Mouse (Mus musculus) small intestine, adult 2 months (tissue): ENCODE measurements around the gene Slc1a5.

Source experiments
- CTCF ChIP-seq: fragments of 200-500 bp; IDR thresholded peaks from 2 replicates; pipeline ENCODE4 v1.5.1; 2012; ENCODE audit warnings: low read depth, mild to moderate bottlenecking, control low read depth, inconsistent platforms, low read length, moderate library complexity, mixed read lengths; ENCODE audit not compliant: insufficient replicate concordance, insufficient read length; ENCODE audit errors: extremely low read depth
- POLR2A ChIP-seq: fragments of 200-500 bp; IDR thresholded peaks from 2 replicates; pipeline ENCODE4 v1.6.1; 2012; ENCODE audit warnings: low read depth, mild to moderate bottlenecking, control low read depth, inconsistent platforms, low read length, moderate library complexity

- TF ChIP-seq CTCF (no peak), POLR2A (no peak)
These were observed 1.1 kb upstream of the Slc1a5 start for GRCm38 (mm10) chr7:16780076-16780475.
